Mouse (Mus musculus) testis, adult 2 months (tissue): ENCODE results near the gene Ddx3x.

Experiments
- CTCF ChIP-seq: fragments of 200-500 bp; IDR thresholded peaks from 2 replicates; pipeline ENCODE4 v1.5.1; 2012; ENCODE audit warnings: low read depth, mild to moderate bottlenecking, inconsistent platforms, low read length, moderate library complexity; ENCODE audit not compliant: control insufficient read depth, insufficient read depth, insufficient replicate concordance
- POLR2A ChIP-seq: fragments of 200-500 bp; IDR thresholded peaks from 2 replicates; pipeline ENCODE4 v1.6.1; 2012; ENCODE audit warnings: low read depth, mild to moderate bottlenecking, inconsistent platforms, low read length, moderate library complexity; ENCODE audit not compliant: control insufficient read depth

DNA sequence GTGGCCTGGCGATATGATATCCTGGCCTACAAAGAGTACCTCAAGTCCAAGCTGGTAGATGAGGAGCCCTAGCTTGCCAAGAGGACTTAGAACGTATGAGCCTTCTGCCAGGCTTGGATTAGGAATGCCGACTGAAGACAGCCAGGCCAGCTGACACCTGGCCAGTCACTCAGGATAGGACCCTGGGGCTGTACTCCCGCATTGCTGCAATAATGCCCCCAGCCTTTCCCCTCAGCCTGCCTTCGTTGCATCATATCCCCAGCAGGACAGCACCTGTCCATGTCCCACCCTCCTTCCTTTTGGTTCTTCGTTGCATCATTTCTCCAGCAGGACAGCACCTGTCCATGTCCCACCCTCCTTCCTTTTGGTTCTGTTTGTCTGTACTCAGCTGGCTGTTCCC is 41.3 kb upstream of the Ddx3x start:
- no peak for TF ChIP-seq CTCF
- TF ChIP-seq POLR2A = no peak
